Mouse (Mus musculus): ENCODE measurements at regions not wholly inside any gene's neighbourhood (a gene's known extent, or its start where the extent isn't known, plus 50 kb on each side); places are given as distances from the start of the nearest gene placed in this dataset.

- no peak for DNase-seq (ENCODE audit: extremely low spot score in 1 of 2, low spot score in 2 of 2)
- no peak overlapping the region for H3K27ac ChIP-seq
- no peak overlapping the region for H3K4me3 ChIP-seq
- TF ChIP-seq CTCF (IDR thresholded peaks at IDR 0.05) = no peak
- intact Hi-C loops (cut with DNase I) = no loop called here
Measured at GRCm38 (mm10) chr3:34521357-34522053, 128.7 kb upstream of the Sox2 start.

- peak in 1 of 2 experiments; percentile 15 for DNase-seq (ENCODE audit: extremely low spot score in 1 of 2, low spot score in 2 of 2)
- no peak overlapping the region for H3K27ac ChIP-seq
- TF ChIP-seq CTCF (IDR thresholded peaks at IDR 0.05) = no peak
- intact Hi-C loops (cut with DNase I) = no loop called here
- H3K4me3 ChIP-seq = no peak overlapping the region
Measured at GRCm38 (mm10) chr3:34512503-34513145, 137.6 kb upstream of the Sox2 start.

- Histone ChIP-seq H3K4me3 (no peak overlapping the region), H3K27ac (no peak overlapping the region)
- TF ChIP-seq CTCF (IDR thresholded peaks at IDR 0.05) = no peak
- DNase-seq (ENCODE audit: extremely low spot score in 1 of 2, low spot score in 2 of 2) = no peak
- intact Hi-C loops (cut with DNase I) = no loop called here
Measured at GRCm38 (mm10) chr3:34510723-34511122, 139.5 kb upstream of the Sox2 start.

- no peak for DNase-seq (ENCODE audit: extremely low spot score in 1 of 2, low spot score in 2 of 2)
- intact Hi-C loops (cut with DNase I) = loop anchor here (5.0 kb wide), 1 partner anchor 128 kb away; no protein-coding TSS in a partner anchor
- Histone ChIP-seq H3K27ac (no peak overlapping the region), H3K4me3 (no peak overlapping the region)
- TF ChIP-seq CTCF (IDR thresholded peaks at IDR 0.05) = no peak; the same call in none of the 2 replicates
Measured at GRCm38 (mm10) chr3:34509160-34509559, 141.0 kb upstream of the Sox2 start.

- no peak for DNase-seq (ENCODE audit: extremely low spot score in 1 of 2, low spot score in 2 of 2)
- intact Hi-C loops (cut with DNase I) = no loop called here
- no peak overlapping the region for H3K4me3 ChIP-seq
- H3K27ac ChIP-seq = no peak overlapping the region
- no peak for TF ChIP-seq CTCF (IDR thresholded peaks at IDR 0.05)
Measured at GRCm38 (mm10) chr3:34504573-34504894, 145.7 kb upstream of the Sox2 start.

GRCm38 (mm10) chr3:34503874-34504572 is 146.2 kb upstream of the Sox2 start:
- intact Hi-C loops (cut with DNase I) = no loop called here
- TF ChIP-seq CTCF (IDR thresholded peaks at IDR 0.05) = no peak
- Histone ChIP-seq H3K4me3 (no peak overlapping the region), H3K27ac (no peak overlapping the region)
- DNase-seq (ENCODE audit: extremely low spot score in 1 of 2, low spot score in 2 of 2) = no peak

GRCm38 (mm10) chr3:34496839-34497238 is 153.4 kb upstream of the Sox2 start:
- TF ChIP-seq CTCF (IDR thresholded peaks at IDR 0.05) = no peak
- DNase-seq (ENCODE audit: extremely low spot score in 1 of 2, low spot score in 2 of 2) = no peak
- no peak overlapping the region for H3K27ac ChIP-seq
- intact Hi-C loops (cut with DNase I) = loop anchor here (2.0 kb wide), 1 partner anchor 76 kb away; no protein-coding TSS in a partner anchor
- H3K4me3 ChIP-seq = no peak overlapping the region

GRCm38 (mm10) chr3:34495615-34496014 is 154.6 kb upstream of the Sox2 start:
- peak; percentile 24 to 43 for DNase-seq (ENCODE audit: extremely low spot score in 1 of 2, low spot score in 2 of 2)
- intact Hi-C loops (cut with DNase I) = loop anchor here (2.0 kb wide), 1 partner anchor 77 kb away; no protein-coding TSS in a partner anchor
- TF ChIP-seq CTCF (IDR thresholded peaks at IDR 0.05) = no peak
- no peak overlapping the region for H3K27ac ChIP-seq
- H3K4me3 ChIP-seq = no peak overlapping the region

- H3K4me3 ChIP-seq = no peak overlapping the region
- TF ChIP-seq CTCF (IDR thresholded peaks at IDR 0.05) = no peak
- no peak for DNase-seq (ENCODE audit: extremely low spot score in 1 of 2, low spot score in 2 of 2)
- intact Hi-C loops (cut with DNase I) = no loop called here
- H3K27ac ChIP-seq = no peak overlapping the region
Measured at GRCm38 (mm10) chr3:34493921-34494320, 156.3 kb upstream of the Sox2 start.

- no peak overlapping the region for H3K27ac ChIP-seq
- no peak for TF ChIP-seq CTCF (IDR thresholded peaks at IDR 0.05)
- intact Hi-C loops (cut with DNase I) = no loop called here
- DNase-seq (ENCODE audit: extremely low spot score in 1 of 2, low spot score in 2 of 2) = no peak
- no peak overlapping the region for H3K4me3 ChIP-seq
Measured at GRCm38 (mm10) chr3:34489008-34489407, 161.2 kb upstream of the Sox2 start.

- Histone ChIP-seq H3K4me3 (no peak overlapping the region), H3K27ac (no peak overlapping the region)
- DNase-seq (ENCODE audit: extremely low spot score in 1 of 2, low spot score in 2 of 2) = no peak
- intact Hi-C loops (cut with DNase I) = no loop called here
- TF ChIP-seq CTCF (IDR thresholded peaks at IDR 0.05) = no peak
Measured at GRCm38 (mm10) chr3:34486441-34487050, 163.7 kb upstream of the Sox2 start.

Measured in left cerebral cortex, adult 2 months (tissue).